Mouse (Mus musculus): ENCODE measurements around the gene Gm49601. TPM values are rescaled to one million over a fixed set of nuclear protein-coding genes. Genes with fewer than 3 reads are reported as not detected.

Gene Gm49601
- polyA plus RNA-seq, 1 experiment from 2014 or later = 2.1 TPM

- peaks cover 77% of the 10 kb centered on the region for H3K27me3 ChIP-seq (ENCODE audit: insufficient read depth, low read length)
- H3K4me1 ChIP-seq (ENCODE audit: insufficient read depth, low read length) = peaks cover 37% of the 10 kb centered on the region
- no peak overlapping the region for H3K27ac ChIP-seq (ENCODE audit: low read length)
- H3K9ac ChIP-seq (replicated peaks; ENCODE audit: low read length) = no peak overlapping the region
- H3K9me3 ChIP-seq (ENCODE audit: low read length) = no peaks in the 10 kb centered on the region
- H3K4me3 ChIP-seq (ENCODE audit: low read length) = peak overlapping the region; percentile 16
- ATAC-seq (ENCODE audit: low FRiP score, low TSS enrichment) = peak; percentile 61
- peak overlapping the region; percentile 41 for H3K4me2 ChIP-seq (replicated peaks; ENCODE audit: low read depth, low read length)
- under 1% methylated on average over 27 of the region's 27 CpGs for WGBS
- no peaks in the 10 kb centered on the region for H3K36me3 ChIP-seq (ENCODE audit: insufficient read depth, low read length)
Measured at GRCm38 (mm10) chr16:18617370-18618065, 8.7 kb downstream of the Gm49601 start.

GRCm38 (mm10) chr16:18613301-18613700 lies 12.9 kb downstream of the Gm49601 start:
- 37% methylated on average over 3 of the region's 3 CpGs for WGBS
- no peak overlapping the region for H3K9ac ChIP-seq (replicated peaks; ENCODE audit: low read length)
- peaks cover 44% of the 10 kb centered on the region for H3K4me1 ChIP-seq (ENCODE audit: insufficient read depth, low read length)
- no peak for ATAC-seq (ENCODE audit: low FRiP score, low TSS enrichment)
- peaks cover 55% of the 10 kb centered on the region for H3K27me3 ChIP-seq (ENCODE audit: insufficient read depth, low read length)
- H3K4me2 ChIP-seq (replicated peaks; ENCODE audit: low read depth, low read length) = no peak overlapping the region
- no peaks in the 10 kb centered on the region for H3K9me3 ChIP-seq (ENCODE audit: low read length)
- no peak overlapping the region for H3K27ac ChIP-seq (ENCODE audit: low read length)
- no peak overlapping the region for H3K4me3 ChIP-seq (ENCODE audit: low read length)
- no peaks in the 10 kb centered on the region for H3K36me3 ChIP-seq (ENCODE audit: insufficient read depth, low read length)

GRCm38 (mm10) chr16:18611752-18612151 lies 14.5 kb downstream of the Gm49601 start:
- peaks cover 40% of the 10 kb centered on the region for H3K4me1 ChIP-seq (ENCODE audit: insufficient read depth, low read length)
- peaks cover 48% of the 10 kb centered on the region for H3K27me3 ChIP-seq (ENCODE audit: insufficient read depth, low read length)
- H3K27ac ChIP-seq (ENCODE audit: low read length) = no peak overlapping the region
- no peak overlapping the region for H3K4me2 ChIP-seq (replicated peaks; ENCODE audit: low read depth, low read length)
- ATAC-seq (ENCODE audit: low FRiP score, low TSS enrichment) = peak; percentile 12; the same call in 1 of the 2 replicates
- WGBS = 25% methylated on average over 13 of the region's 13 CpGs
- no peaks in the 10 kb centered on the region for H3K9me3 ChIP-seq (ENCODE audit: low read length)
- H3K9ac ChIP-seq (replicated peaks; ENCODE audit: low read length) = no peak overlapping the region
- no peak overlapping the region for H3K4me3 ChIP-seq (ENCODE audit: low read length)
- H3K36me3 ChIP-seq (ENCODE audit: insufficient read depth, low read length) = no peaks in the 10 kb centered on the region

- Histone ChIP-seq H3K4me1 (ENCODE audit: insufficient read depth, low read length) (peaks cover 41% of the 10 kb centered on the region), H3K9me3 (ENCODE audit: low read length) (no peaks in the 10 kb centered on the region), H3K27ac (ENCODE audit: low read length) (no peak overlapping the region), H3K4me2 (replicated peaks; ENCODE audit: low read depth, low read length) (no peak overlapping the region), H3K4me3 (ENCODE audit: low read length) (no peak overlapping the region), H3K36me3 (ENCODE audit: insufficient read depth, low read length) (no peaks in the 10 kb centered on the region), H3K9ac (replicated peaks; ENCODE audit: low read length) (no peak overlapping the region), H3K27me3 (ENCODE audit: insufficient read depth, low read length) (peaks cover 37% of the 10 kb centered on the region)
- 53% methylated on average over 2 of the region's 2 CpGs for WGBS
- no peak for ATAC-seq (ENCODE audit: low FRiP score, low TSS enrichment)
Measured at GRCm38 (mm10) chr16:18609099-18609498, 17.1 kb downstream of the Gm49601 start.

- peaks cover 40% of the 10 kb centered on the region for H3K4me1 ChIP-seq (ENCODE audit: insufficient read depth, low read length)
- H3K36me3 ChIP-seq (ENCODE audit: insufficient read depth, low read length) = no peaks in the 10 kb centered on the region
- no peak overlapping the region for H3K4me3 ChIP-seq (ENCODE audit: low read length)
- H3K4me2 ChIP-seq (replicated peaks; ENCODE audit: low read depth, low read length) = peak overlapping the region; percentile 44
- no peaks in the 10 kb centered on the region for H3K9me3 ChIP-seq (ENCODE audit: low read length)
- peak; percentile 22; the same call in 1 of the 2 replicates for ATAC-seq (ENCODE audit: low FRiP score, low TSS enrichment)
- no peak overlapping the region for H3K9ac ChIP-seq (replicated peaks; ENCODE audit: low read length)
- no peak overlapping the region for H3K27ac ChIP-seq (ENCODE audit: low read length)
- peaks cover 31% of the 10 kb centered on the region for H3K27me3 ChIP-seq (ENCODE audit: insufficient read depth, low read length)
- WGBS = 9% methylated on average over 11 of the region's 11 CpGs
Measured at GRCm38 (mm10) chr16:18608226-18608625, 18.0 kb downstream of the Gm49601 start.

GRCm38 (mm10) chr16:18605705-18606104 lies 20.5 kb downstream of the Gm49601 start:
- no peak overlapping the region for H3K4me3 ChIP-seq (ENCODE audit: low read length)
- WGBS = 90% methylated on average over 5 of the region's 5 CpGs
- no peak overlapping the region for H3K4me2 ChIP-seq (replicated peaks; ENCODE audit: low read depth, low read length)
- no peaks in the 10 kb centered on the region for H3K36me3 ChIP-seq (ENCODE audit: insufficient read depth, low read length)
- ATAC-seq (ENCODE audit: low FRiP score, low TSS enrichment) = no peak
- H3K27ac ChIP-seq (ENCODE audit: low read length) = no peak overlapping the region
- peaks cover 28% of the 10 kb centered on the region for H3K27me3 ChIP-seq (ENCODE audit: insufficient read depth, low read length)
- no peak overlapping the region for H3K9ac ChIP-seq (replicated peaks; ENCODE audit: low read length)
- no peaks in the 10 kb centered on the region for H3K9me3 ChIP-seq (ENCODE audit: low read length)
- H3K4me1 ChIP-seq (ENCODE audit: insufficient read depth, low read length) = peaks cover 29% of the 10 kb centered on the region

- H3K9ac ChIP-seq (replicated peaks; ENCODE audit: low read length) = peak overlapping the region; percentile 54; the same call in 1 of the 2 replicates
- no peak overlapping the region for H3K4me3 ChIP-seq (ENCODE audit: low read length)
- peak; percentile 58 for ATAC-seq (ENCODE audit: low FRiP score, low TSS enrichment)
Measured at GRCm38 (mm10) chr16:18604267-18604701, 21.9 kb downstream of the Gm49601 start.

GRCm38 (mm10) chr16:18601447-18601846 lies 24.8 kb downstream of the Gm49601 start:
- Histone ChIP-seq H3K27me3 (ENCODE audit: insufficient read depth, low read length) (peaks cover 12% of the 10 kb centered on the region), H3K9me3 (ENCODE audit: low read length) (no peaks in the 10 kb centered on the region), H3K9ac (replicated peaks; ENCODE audit: low read length) (no peak overlapping the region), H3K4me3 (ENCODE audit: low read length) (no peak overlapping the region), H3K36me3 (ENCODE audit: insufficient read depth, low read length) (no peaks in the 10 kb centered on the region), H3K27ac (ENCODE audit: low read length) (no peak overlapping the region), H3K4me2 (replicated peaks; ENCODE audit: low read depth, low read length) (no peak overlapping the region), H3K4me1 (ENCODE audit: insufficient read depth, low read length) (peaks cover 19% of the 10 kb centered on the region)
- 0 out of 2 replicates have a peak, but pooled peaks have one; percentile 13 for ATAC-seq (ENCODE audit: low FRiP score, low TSS enrichment)
- WGBS = 51% methylated on average over 7 of the region's 7 CpGs

More at GRCm38 (mm10) chr16:18604267-18604701, 21.9 kb downstream of the Gm49601 start:
- H3K27me3 ChIP-seq (ENCODE audit: insufficient read depth, low read length) = peaks cover 20% of the 10 kb centered on the region
- H3K4me2 ChIP-seq (replicated peaks; ENCODE audit: low read depth, low read length) = no peak overlapping the region
- peaks cover 28% of the 10 kb centered on the region for H3K4me1 ChIP-seq (ENCODE audit: insufficient read depth, low read length)
- WGBS = 35% methylated on average over 8 of the region's 8 CpGs
- H3K27ac ChIP-seq (ENCODE audit: low read length) = no peak overlapping the region
- no peaks in the 10 kb centered on the region for H3K9me3 ChIP-seq (ENCODE audit: low read length)
- H3K36me3 ChIP-seq (ENCODE audit: insufficient read depth, low read length) = no peaks in the 10 kb centered on the region

- no peak for ATAC-seq (ENCODE audit: low FRiP score, low TSS enrichment)
- Histone ChIP-seq H3K4me1 (ENCODE audit: insufficient read depth, low read length) (peaks cover 13% of the 10 kb centered on the region), H3K9ac (replicated peaks; ENCODE audit: low read length) (no peak overlapping the region), H3K4me3 (ENCODE audit: low read length) (no peak overlapping the region), H3K36me3 (ENCODE audit: insufficient read depth, low read length) (no peaks in the 10 kb centered on the region), H3K27ac (ENCODE audit: low read length) (no peak overlapping the region), H3K27me3 (ENCODE audit: insufficient read depth, low read length) (peaks cover 25% of the 10 kb centered on the region), H3K9me3 (ENCODE audit: low read length) (no peaks in the 10 kb centered on the region), H3K4me2 (replicated peaks; ENCODE audit: low read depth, low read length) (no peak overlapping the region)
- WGBS = 70% methylated on average over 3 of the region's 3 CpGs
Measured at GRCm38 (mm10) chr16:18598006-18598405, 28.2 kb downstream of the Gm49601 start.

GRCm38 (mm10) chr16:18596255-18596654 lies 30.0 kb downstream of the Gm49601 start:
- WGBS = 55% methylated on average over 4 of the region's 5 CpGs

More at GRCm38 (mm10) chr16:18596255-18596654, 30.0 kb downstream of the Gm49601 start:
- H3K4me3 ChIP-seq (ENCODE audit: low read length) = no peak overlapping the region
- H3K27me3 ChIP-seq (ENCODE audit: insufficient read depth, low read length) = peaks cover 38% of the 10 kb centered on the region
- H3K9ac ChIP-seq (replicated peaks; ENCODE audit: low read length) = no peak overlapping the region
- no peak for ATAC-seq (ENCODE audit: low FRiP score, low TSS enrichment)
- no peaks in the 10 kb centered on the region for H3K36me3 ChIP-seq (ENCODE audit: insufficient read depth, low read length)
- H3K27ac ChIP-seq (ENCODE audit: low read length) = no peak overlapping the region
- no peak overlapping the region for H3K4me2 ChIP-seq (replicated peaks; ENCODE audit: low read depth, low read length)
- H3K4me1 ChIP-seq (ENCODE audit: insufficient read depth, low read length) = peaks cover 9% of the 10 kb centered on the region
- no peaks in the 10 kb centered on the region for H3K9me3 ChIP-seq (ENCODE audit: low read length)
